Mouse (Mus musculus) layer of hippocampus, postnatal 10 days (tissue): ENCODE data around the gene Tor1aip2. TPM values are rescaled to one million over a fixed set of nuclear protein-coding genes. Genes with fewer than 3 reads are reported as not detected.

ENCODE experiments used
- DNase-seq, 2 experiments: peaks; one replicate each; pipeline ENCODE4 v3.0.0; 2021; ENCODE audit warnings: low spot score in 2 of 2
- total RNA-seq, 2 experiments: library from RNA; stranded (reverse); gene quantifications; 2 replicates each; pipeline ENCODE4 v1.2.3; 2021

The Tor1aip2 gene
- total RNA-seq, 2 experiments from 2014 or later: 57.8 to 59.5 TPM

GRCm38 (mm10) chr1:156107424-156107823 lies 72.2 kb downstream of the Tor1aip2 start:
- DNase-seq: no peak

GRCm38 (mm10) chr1:156108400-156108799 lies 73.2 kb downstream of the Tor1aip2 start:
- no peak for DNase-seq

GRCm38 (mm10) chr1:156111090-156111489 lies 75.9 kb downstream of the Tor1aip2 start:
- no peak for DNase-seq

GRCm38 (mm10) chr1:156111728-156112127 lies 76.5 kb downstream of the Tor1aip2 start:
- DNase-seq: peak in 1 of 2 experiments; percentile 21

GRCm38 (mm10) chr1:156112142-156112541 lies 76.9 kb downstream of the Tor1aip2 start:
- no peak for DNase-seq

- no peak for DNase-seq
Measured at GRCm38 (mm10) chr1:156113884-156114499, 78.8 kb downstream of the Tor1aip2 start.

GRCm38 (mm10) chr1:156116770-156117169 lies 81.6 kb downstream of the Tor1aip2 start:
- no peak for DNase-seq

Other genes with a start within 250 kb of the Tor1aip2 start
- 10 to 100 TPM; 33.0 to 42.3 TPM for gene Qsox1, start 222.5 kb upstream of the Tor1aip2 start, total RNA-seq
- gene Cep350, start 62.1 kb upstream of the Tor1aip2 start, total RNA-seq: 10 to 100 TPM; 40.9 to 43.7 TPM
- 10 to 100 TPM; 25.5 to 26.3 TPM for gene Tor1aip1, start 1.1 kb downstream of the Tor1aip2 start, total RNA-seq
- 10 to 100 TPM; 29.0 to 35.8 TPM for gene Fam163a, start 169.6 kb downstream of the Tor1aip2 start, total RNA-seq